Mouse (Mus musculus): Measurements from ENCODE around the gene Tas1r1. TPM values are rescaled to one million over a fixed set of nuclear protein-coding genes. Genes with fewer than 3 reads are reported as not detected.
A peak's percentile ranks its signal among the peaks of the same experiment; 100 is the strongest.
"Not testable (repeated sequence)": the region's sequence is repeated elsewhere in the genome, so short reads cannot be mapped to it uniquely, and the experiment has no call there.

The Tas1r1 gene
- total RNA-seq, 2 experiments from 2014 or later = 0.43 to 1.1 TPM

GRCm38 (mm10) chr4:152062390-152063110 lies 24.2 kb upstream of the Tas1r1 start:
- peak in 1 of 2 experiments; percentile 32 for DNase-seq

GRCm38 (mm10) chr4:152044609-152045008 lies 6.2 kb upstream of the Tas1r1 start:
- DNase-seq = no peak
- intact Hi-C loops (cut with DNase I) = no loop called here

More at GRCm38 (mm10) chr4:152062390-152063110, 24.2 kb upstream of the Tas1r1 start:
- intact Hi-C loops (cut with DNase I) = no loop called here

GRCm38 (mm10) chr4:152043171-152043570 lies 4.8 kb upstream of the Tas1r1 start:
- intact Hi-C loops (cut with DNase I) = no loop called here

GRCm38 (mm10) chr4:152041924-152042641 lies 3.7 kb upstream of the Tas1r1 start:
- intact Hi-C loops (cut with DNase I) = no loop called here
- no peak for DNase-seq

More at GRCm38 (mm10) chr4:152043171-152043570, 4.8 kb upstream of the Tas1r1 start:
- DNase-seq = no peak

- no peak for DNase-seq
- intact Hi-C loops (cut with DNase I) = loop anchor here (2.0 kb wide), 2 partner anchors 57 to 59 kb away; no protein-coding TSS in a partner anchor
These were observed 1.5 kb upstream of the Tas1r1 start for GRCm38 (mm10) chr4:152039831-152040310.

DNA sequence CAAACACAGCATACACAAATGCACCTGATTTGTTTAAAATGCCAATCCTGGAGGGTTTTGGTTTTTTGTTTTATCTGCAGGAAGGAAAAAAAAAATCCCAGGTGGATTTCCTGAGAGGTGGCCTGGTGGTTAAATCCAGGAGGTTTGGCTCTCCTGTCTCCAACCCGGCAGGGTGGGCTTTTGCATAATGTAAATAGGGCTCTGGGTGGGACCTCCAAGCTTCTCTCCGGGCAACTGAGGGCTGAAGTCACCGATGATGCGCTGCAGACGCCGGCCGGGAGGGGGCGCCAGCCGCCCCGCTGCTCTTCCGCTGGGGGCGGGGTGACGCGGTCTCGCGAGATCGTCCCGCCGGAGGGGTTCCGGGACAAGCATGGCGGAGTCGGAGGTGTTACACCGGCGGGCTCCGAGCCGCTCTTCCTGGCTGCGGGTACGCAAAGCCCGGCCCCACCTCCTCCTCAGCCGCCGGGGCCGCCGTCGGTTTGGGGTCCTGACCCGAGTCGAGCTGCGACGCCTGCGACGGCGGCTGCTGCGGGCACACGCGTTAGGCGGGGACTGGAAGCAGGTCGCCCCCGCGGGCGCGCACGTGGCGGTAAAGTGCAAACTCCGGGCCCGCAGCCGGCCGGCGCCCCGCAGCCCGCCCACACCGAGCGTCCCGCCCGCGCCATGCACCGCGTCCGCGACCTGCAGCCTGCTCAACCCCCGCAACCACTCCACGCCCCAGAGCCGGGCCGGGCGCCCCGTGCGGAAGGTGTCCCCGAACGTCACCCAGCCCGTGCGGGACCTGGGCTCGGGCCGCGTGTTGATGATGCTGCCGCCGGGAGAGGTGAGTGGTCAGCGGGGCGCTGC lies 840 bp upstream of the Tas1r1 start, which contains the start of gene Nol9:
TSS of gene Nol9 (plus strand) at position 337 of the 846 bp plus-strand sequence.
- DNase-seq = peak; percentile 90 to 92
- intact Hi-C loops (cut with DNase I) = loop anchor here (2.0 kb wide), 2 partner anchors 58 kb away; no protein-coding TSS in a partner anchor

- intact Hi-C loops (cut with DNase I); DNase-seq: not testable (repeated sequence)
These were observed 1.9 kb downstream of the Tas1r1 start for GRCm38 (mm10) chr4:152036464-152036863.

GRCm38 (mm10) chr4:152032922-152033321 lies 5.4 kb downstream of the Tas1r1 start:
- intact Hi-C loops (cut with DNase I) = no loop called here
- DNase-seq = no peak

- intact Hi-C loops (cut with DNase I) = no loop called here
- no peak for DNase-seq
These were observed 8.4 kb downstream of the Tas1r1 start for GRCm38 (mm10) chr4:152029997-152030396.

GRCm38 (mm10) chr4:152029087-152029486 lies 9.3 kb downstream of the Tas1r1 start:
- DNase-seq = no peak

DNA sequence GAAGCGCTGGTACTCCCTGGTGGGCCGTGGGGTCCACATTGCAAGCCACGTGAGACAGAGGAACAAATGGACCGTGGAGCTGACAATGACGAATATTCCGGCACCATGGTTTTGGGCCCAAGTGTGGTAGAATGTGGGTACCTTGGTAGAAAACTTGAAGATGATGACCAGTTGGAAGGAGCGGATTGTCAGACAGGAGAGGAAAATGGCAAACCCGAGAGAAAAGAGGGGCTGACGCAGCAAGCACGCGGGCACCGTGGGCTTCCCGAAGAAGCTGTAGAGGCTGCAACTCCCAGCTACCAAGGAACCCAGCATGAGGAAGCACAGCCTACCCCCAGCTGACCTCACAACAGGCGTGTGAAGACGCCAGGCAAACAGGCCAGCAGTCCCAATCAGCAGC lies 9.9 kb downstream of the Tas1r1 start:
- DNase-seq = no peak
- intact Hi-C loops (cut with DNase I) = no loop called here

More at GRCm38 (mm10) chr4:152029087-152029486, 9.3 kb downstream of the Tas1r1 start:
- intact Hi-C loops (cut with DNase I) = no loop called here

GRCm38 (mm10) chr4:152027524-152027923 lies 10.8 kb downstream of the Tas1r1 start, which contains the start of gene Zbtb48:
Gene Zbtb48 (minus strand): TSS chr4:152027671.
- peak; percentile 94 to 95 for DNase-seq
- intact Hi-C loops (cut with DNase I) = no loop called here

- no peak for DNase-seq
- intact Hi-C loops (cut with DNase I) = no loop called here
These were observed 11.4 kb downstream of the Tas1r1 start for GRCm38 (mm10) chr4:152026751-152027508.

- no peak for DNase-seq
- intact Hi-C loops (cut with DNase I) = no loop called here
These were observed 13.8 kb downstream of the Tas1r1 start for GRCm38 (mm10) chr4:152024525-152024924.

GRCm38 (mm10) chr4:152022506-152022905 lies 15.9 kb downstream of the Tas1r1 start:
- intact Hi-C loops (cut with DNase I) = no loop called here
- no peak for DNase-seq

- no peak for DNase-seq
- intact Hi-C loops (cut with DNase I) = no loop called here
These were observed 16.7 kb downstream of the Tas1r1 start for GRCm38 (mm10) chr4:152021568-152022097.

- DNase-seq = no peak
- intact Hi-C loops (cut with DNase I) = no loop called here
These were observed 18.3 kb downstream of the Tas1r1 start for GRCm38 (mm10) chr4:152020024-152020423.

DNA sequence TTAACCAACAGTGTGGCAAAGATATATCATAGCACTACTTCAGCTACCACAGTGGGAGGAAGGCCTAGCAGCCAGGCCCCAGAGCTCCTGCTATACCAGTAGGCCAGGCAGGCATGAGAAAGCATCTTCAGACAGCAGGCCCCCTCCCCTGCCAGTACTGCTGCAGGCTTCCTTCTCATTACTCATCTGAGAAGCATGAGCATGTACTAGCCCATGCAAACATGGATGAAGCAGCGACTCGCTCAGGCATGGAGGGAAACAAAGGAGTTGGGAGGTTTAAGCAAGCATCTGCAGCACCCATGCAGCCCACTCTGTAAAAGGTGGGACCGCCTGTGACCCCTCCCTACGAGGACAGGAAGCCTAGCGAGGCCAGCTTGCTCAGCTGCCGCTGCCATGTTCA lies 19.3 kb downstream of the Tas1r1 start:
- DNase-seq = no peak
- intact Hi-C loops (cut with DNase I) = no loop called here
